Mouse (Mus musculus) CH12.LX (cell line): ENCODE measurements around the gene Tk1. TPM values are rescaled to one million over a fixed set of nuclear protein-coding genes. Genes with fewer than 3 reads are reported as not detected.

Experiments used
- DNase-seq: peaks from one replicate; pipeline ENCODE4 v3.0.0-alpha.2; 2013; ENCODE audit errors: extremely low read depth
- H3K27ac ChIP-seq: 2 replicates; pipeline ENCODE4 v1.5.1; 2012; ENCODE audit warnings: low read depth, mild to moderate bottlenecking, control low read depth, moderate library complexity; ENCODE audit not compliant: insufficient read depth
- H3K27me3 ChIP-seq: replicated peaks from 2 replicates; pipeline ENCODE3; 2012; ENCODE audit warnings: inconsistent platforms
- H3K36me3 ChIP-seq, 2 experiments: replicated peaks in 1 of 2; 2 replicates each; pipeline versions ENCODE3 to v1.6.1; 2012; ENCODE audit warnings: inconsistent platforms in 1 of 2, low read length in 1 of 2, mild to moderate bottlenecking in 1 of 2, mixed read lengths in 1 of 2, moderate library complexity in 1 of 2; ENCODE audit not compliant: control insufficient read depth in 1 of 2, insufficient read depth in 1 of 2
- H3K4me1 ChIP-seq, 2 experiments: 2 replicates each; pipeline ENCODE4 v1.6.1; 2012; ENCODE audit warnings: inconsistent platforms in 1 of 2, moderate library complexity in 1 of 2; ENCODE audit not compliant: insufficient read depth in 2 of 2, control insufficient read depth in 1 of 2
- H3K4me2 ChIP-seq: 2 replicates; pipeline ENCODE4 v1.6.1; 2012; ENCODE audit warnings: low read depth, mild to moderate bottlenecking, control low read depth; ENCODE audit not compliant: poor library complexity, insufficient read depth, severe bottlenecking
- H3K4me3 ChIP-seq, 3 experiments: fragments of 150-350 bp in 1 of 3; sonication (generic) in 1 of 3; replicated peaks in 1 of 3; 2 replicates each; pipeline versions ENCODE3 to v1.5.1; 2011 to 2012; ENCODE audit warnings: low read depth in 2 of 3, low read length in 2 of 3, mild to moderate bottlenecking in 2 of 3, moderate library complexity in 2 of 3, control low read depth in 1 of 3, improper control_type of control experiment in 1 of 3, inconsistent platforms in 1 of 3, mixed read lengths in 1 of 3; ENCODE audit not compliant: poor library complexity in 1 of 3
- H3K79me2 ChIP-seq: replicated peaks from 2 replicates; pipeline ENCODE4 v1.6.1; 2012; ENCODE audit warnings: mild to moderate bottlenecking, moderate library complexity; ENCODE audit not compliant: control insufficient read depth, poor library complexity, insufficient read depth, severe bottlenecking; ENCODE audit errors: extremely low read depth
- H3K9ac ChIP-seq: 2 replicates; pipeline ENCODE4 v1.6.1; 2012; ENCODE audit warnings: low read depth, mild to moderate bottlenecking, control low read depth, moderate library complexity; ENCODE audit not compliant: insufficient read depth
- H3K9me3 ChIP-seq: replicated peaks from 2 replicates; pipeline ENCODE3; 2012; ENCODE audit warnings: low read length, inconsistent platforms, mixed read lengths
- BHLHE40 ChIP-seq: IDR thresholded peaks from 2 replicates; pipeline ENCODE4 v1.6.1; 2011; ENCODE audit warnings: mild to moderate bottlenecking, low read depth, low read length, improper control_type of control experiment
- CHD1 ChIP-seq: IDR thresholded peaks from 2 replicates; pipeline ENCODE4 v1.6.1; 2012; ENCODE audit warnings: low read depth, low read length, improper control_type of control experiment, inconsistent platforms
- CTCF ChIP-seq, 2 experiments: IDR thresholded peaks in 1 of 2; conservative IDR thresholded peaks in 1 of 2; 2 replicates each; pipeline ENCODE4 v1.5.1; 2011 to 2012; ENCODE audit warnings: low read depth in 2 of 2, low read length in 2 of 2, improper control_type of control experiment in 1 of 2, inconsistent platforms in 1 of 2, mild to moderate bottlenecking in 1 of 2, moderate library complexity in 1 of 2
- E2F4 ChIP-seq: IDR thresholded peaks from 2 replicates; pipeline ENCODE4 v1.6.1; 2011; ENCODE audit warnings: low read depth, low read length, improper control_type of control experiment; ENCODE audit not compliant: insufficient replicate concordance
- ELF1 ChIP-seq: IDR thresholded peaks from 2 replicates; pipeline ENCODE4 v1.6.1; 2014; ENCODE audit warnings: low read depth, mild to moderate bottlenecking, inconsistent platforms, low read length, improper control_type of control experiment
- ETS1 ChIP-seq: conservative IDR thresholded peaks from 2 replicates; pipeline ENCODE4 v1.6.1; 2012; ENCODE audit warnings: low read depth, mild to moderate bottlenecking, inconsistent platforms, low read length, improper control_type of control experiment, moderate library complexity
- GABPA ChIP-seq: IDR thresholded peaks from 2 replicates; pipeline ENCODE4 v1.6.1; 2012; ENCODE audit warnings: low read depth, low read length, improper control_type of control experiment, inconsistent platforms; ENCODE audit not compliant: insufficient replicate concordance
- IRF4 ChIP-seq: IDR thresholded peaks from 2 replicates; pipeline ENCODE4 v1.6.1; 2014; ENCODE audit warnings: low read depth, mild to moderate bottlenecking, inconsistent platforms, low read length, improper control_type of control experiment
- JUND ChIP-seq: conservative IDR thresholded peaks from 2 replicates; pipeline ENCODE4 v1.6.1; 2011; ENCODE audit warnings: low read depth, low read length, improper control_type of control experiment
- KAT2A ChIP-seq: IDR thresholded peaks from 2 replicates; pipeline ENCODE4 v1.6.1; 2012; ENCODE audit warnings: low read length, improper control_type of control experiment, inconsistent platforms; ENCODE audit not compliant: insufficient replicate concordance
- MAFK ChIP-seq: IDR thresholded peaks from 2 replicates; pipeline ENCODE4 v1.6.1; 2011; ENCODE audit warnings: low read length, improper control_type of control experiment; ENCODE audit not compliant: insufficient replicate concordance
- MAZ ChIP-seq: IDR thresholded peaks from 2 replicates; pipeline ENCODE4 v1.6.1; 2012; ENCODE audit warnings: low read depth, mild to moderate bottlenecking, inconsistent platforms, low read length, improper control_type of control experiment, moderate library complexity
- MEF2A ChIP-seq: IDR thresholded peaks from 2 replicates; pipeline ENCODE4 v1.6.1; 2014; ENCODE audit warnings: low read depth, mild to moderate bottlenecking, inconsistent platforms, low read length, improper control_type of control experiment, borderline replicate concordance
- NELFE ChIP-seq: IDR thresholded peaks from 2 replicates; pipeline ENCODE4 v1.6.1; 2011; ENCODE audit warnings: low read depth, low read length, improper control_type of control experiment
- POLR2AphosphoS2 ChIP-seq: IDR thresholded peaks from 2 replicates; pipeline ENCODE4 v1.6.1; 2011; ENCODE audit warnings: low read depth, low read length, improper control_type of control experiment
- RAD21 ChIP-seq: IDR thresholded peaks from 2 replicates; pipeline ENCODE4 v1.6.1; 2011; ENCODE audit warnings: low read depth, mild to moderate bottlenecking, low read length, improper control_type of control experiment, moderate library complexity
- RCOR1 ChIP-seq: conservative IDR thresholded peaks from 2 replicates; pipeline ENCODE4 v1.6.1; 2012; ENCODE audit warnings: low read depth, mild to moderate bottlenecking, inconsistent platforms, low read length, improper control_type of control experiment
- SIN3A ChIP-seq: IDR thresholded peaks from 2 replicates; pipeline ENCODE4 v1.6.1; 2012; ENCODE audit warnings: low read length, improper control_type of control experiment, inconsistent platforms
- SMC3 ChIP-seq: IDR thresholded peaks from 2 replicates; pipeline ENCODE4 v1.6.1; 2011; ENCODE audit warnings: low read depth, low read length, improper control_type of control experiment
- TBP ChIP-seq: conservative IDR thresholded peaks from 2 replicates; pipeline ENCODE4 v1.6.1; 2011; ENCODE audit warnings: low read depth, low read length, improper control_type of control experiment
- TCF12 ChIP-seq: IDR thresholded peaks from 2 replicates; pipeline ENCODE4 v1.6.1; 2014; ENCODE audit warnings: low read depth, mild to moderate bottlenecking, inconsistent platforms, low read length, improper control_type of control experiment
- UBTF ChIP-seq: IDR thresholded peaks from 2 replicates; pipeline ENCODE4 v1.6.1; 2012; ENCODE audit warnings: low read depth, mild to moderate bottlenecking, inconsistent platforms, low read length, improper control_type of control experiment, moderate library complexity
- USF1 ChIP-seq: IDR thresholded peaks from 2 replicates; pipeline ENCODE4 v1.6.1; 2014; ENCODE audit warnings: low read depth, mild to moderate bottlenecking, inconsistent platforms, low read length, improper control_type of control experiment
- USF2 ChIP-seq: conservative IDR thresholded peaks from 2 replicates; pipeline ENCODE4 v1.6.1; 2011; ENCODE audit warnings: low read depth, low read length, improper control_type of control experiment
- ZC3H11A ChIP-seq: IDR thresholded peaks from 2 replicates; pipeline ENCODE4 v1.6.1; 2012; ENCODE audit warnings: low read depth, mild to moderate bottlenecking, inconsistent platforms, low read length, improper control_type of control experiment
- ZKSCAN1 ChIP-seq: IDR thresholded peaks from 2 replicates; pipeline ENCODE4 v1.6.1; 2012; ENCODE audit warnings: low read depth, inconsistent platforms, low read length, improper control_type of control experiment, borderline replicate concordance
- ZMIZ1 ChIP-seq: IDR thresholded peaks from 2 replicates; pipeline ENCODE4 v1.6.1; 2012; ENCODE audit warnings: low read depth, mild to moderate bottlenecking, inconsistent platforms, low read length, improper control_type of control experiment
- ZNF384 ChIP-seq: IDR thresholded peaks from 2 replicates; pipeline ENCODE4 v1.6.1; 2012; ENCODE audit warnings: low read depth, low read length, improper control_type of control experiment, inconsistent platforms
- dilution Hi-C: fragments of 300-500 bp; cut with MboI; formaldehyde crosslinking; loops from 2 replicates; pipeline ENCODE4 v1.14.3; 2020; ENCODE audit warnings: low sequenced_read_pairs; ENCODE audit not compliant: extremely low pct_unique_long_range_greater_than_20kb, extremely low pct_ligation_motif_present
- in situ Hi-C: fragments of 300-500 bp; cut with MboI; formaldehyde crosslinking; loops from 3 replicates; pipeline ENCODE4 v1.14.3; 2019; ENCODE audit warnings: low sequenced_read_pairs, low pct_ligation_motif_present, low pct_unique_long_range_greater_than_20kb, mixed read lengths
- polyA plus RNA-seq: library from polyadenylated mRNA; unstranded; fragments of >175 nt; gene quantifications from 2 replicates; pipeline ENCODE4 v1.2.1, GENCODE M21; 2012; ENCODE audit warnings: low read depth; ENCODE audit not compliant: insufficient read length
- total RNA-seq, 2 experiments: library from RNA; depleted of rRNA; stranded (reverse); fragments of 300-350 nt in 1 of 2; fragments of >200 nt in 1 of 2; gene quantifications; 2 replicates each; pipeline ENCODE4 v1.2.3; 2012 to 2014

The Tk1 gene
- total and polyA plus RNA-seq, 3 experiments: 146 to 235 (median 179) TPM

- dilution Hi-C loops: no loop called here
- Histone ChIP-seq H3K4me3 (no peak overlapping the region), H3K9ac (no peak overlapping the region), H3K9me3 (no peaks in the 10 kb centered on the region), H3K27ac (no peak overlapping the region), H3K4me1 (peaks cover 49 to 87% of the 10 kb centered on the region in 2 experiments), H3K79me2 (no peaks in the 10 kb centered on the region), H3K4me2 (no peak overlapping the region), H3K27me3 (no peaks in the 10 kb centered on the region), H3K36me3 (peaks cover 0 to 4% of the 10 kb centered on the region in 2 experiments)
- in situ Hi-C loops: loop anchor here (5.0 kb wide), 1 partner anchor 33 kb away; the partner anchor contains the start of genes Afmid and Tk1
- TF ChIP-seq RAD21: no peak
- TF ChIP-seq TBP: no peak
- TF ChIP-seq SIN3A: no peak
- TF ChIP-seq CHD1: no peak
- no peak for TF ChIP-seq RCOR1
- no peak for TF ChIP-seq ELF1
- no peak for TF ChIP-seq POLR2AphosphoS2
- no peak for TF ChIP-seq ZKSCAN1
- TF ChIP-seq BHLHE40: no peak
- no peak for TF ChIP-seq UBTF
- TF ChIP-seq ETS1: no peak
- no peak for TF ChIP-seq JUND
- no peak for TF ChIP-seq E2F4
- no peak for DNase-seq
Observed at GRCm38 (mm10) chr11:117794035-117794551, 31.8 kb downstream of the Tk1 start.

- Histone ChIP-seq H3K27me3 (no peaks in the 10 kb centered on the region), H3K4me2 (peak overlapping the region; percentile 62), H3K36me3 (peaks cover 0 to 9% of the 10 kb centered on the region in 2 experiments), H3K79me2 (no peaks in the 10 kb centered on the region), H3K27ac (peak overlapping the region; percentile 86), H3K9me3 (no peaks in the 10 kb centered on the region), H3K4me1 (peaks cover 33 to 73% of the 10 kb centered on the region in 2 experiments), H3K4me3 (peak overlapping the region in 2 of 3 experiments; percentile 36 to 45), H3K9ac (peak overlapping the region; percentile 46)
- DNase-seq: peak; percentile 100
- dilution Hi-C loops: no loop called here
- in situ Hi-C loops: loop anchor here (5.0 kb wide), 1 partner anchor 35 kb away; the partner anchor contains the start of genes Afmid and Tk1
- TF ChIP-seq MAZ: peak; percentile 88; the same call in 1 of the 2 replicates
- peak; percentile 59 for TF ChIP-seq MEF2A
- peak; percentile 74; the same call in 1 of the 2 replicates for TF ChIP-seq TBP
- no peak for TF ChIP-seq USF1
- no peak for TF ChIP-seq USF2
- TF ChIP-seq ZC3H11A: no peak
- TF ChIP-seq E2F4: no peak
- TF ChIP-seq ETS1: peak; percentile 12; the same call in 1 of the 2 replicates
- TF ChIP-seq SMC3: no peak
- TF ChIP-seq CTCF (conservative IDR thresholded peaks at IDR 0.05 in 1 of 2, IDR thresholded peaks at IDR 0.05 in 1 of 2; ENCODE audit: low read depth in 2 of 2, low read length in 2 of 2): peak in 1 of 2 experiments; percentile 31; a peak in 2 of 4 replicates
- no peak for TF ChIP-seq CHD1
- TF ChIP-seq TCF12: peak; percentile 76; the same call in 1 of the 2 replicates
- 0 out of 2 replicates have a peak, but pooled peaks have one; percentile 41 for TF ChIP-seq KAT2A
- TF ChIP-seq GABPA: no peak
- no peak for TF ChIP-seq ZKSCAN1
- 0 out of 2 replicates have a peak, but pooled peaks have one; percentile 38 for TF ChIP-seq ZMIZ1
- TF ChIP-seq RCOR1: no peak
- peak; percentile 64 for TF ChIP-seq NELFE
- TF ChIP-seq ELF1: peak; percentile 92
- TF ChIP-seq IRF4: peak; percentile 83
- no peak for TF ChIP-seq RAD21
- peak; percentile 91 for TF ChIP-seq SIN3A
- no peak for TF ChIP-seq ZNF384
- no peak for TF ChIP-seq MAFK
Observed at GRCm38 (mm10) chr11:117792281-117792888, 33.5 kb downstream of the Tk1 start.
